Mouse (Mus musculus): ENCODE results near the gene Gm20605. TPM values are rescaled to one million over a fixed set of nuclear protein-coding genes. Genes with fewer than 3 reads are reported as not detected.

The Gm20605 gene
- polyA plus RNA-seq, 1 experiment, result 69.4 TPM

DNA sequence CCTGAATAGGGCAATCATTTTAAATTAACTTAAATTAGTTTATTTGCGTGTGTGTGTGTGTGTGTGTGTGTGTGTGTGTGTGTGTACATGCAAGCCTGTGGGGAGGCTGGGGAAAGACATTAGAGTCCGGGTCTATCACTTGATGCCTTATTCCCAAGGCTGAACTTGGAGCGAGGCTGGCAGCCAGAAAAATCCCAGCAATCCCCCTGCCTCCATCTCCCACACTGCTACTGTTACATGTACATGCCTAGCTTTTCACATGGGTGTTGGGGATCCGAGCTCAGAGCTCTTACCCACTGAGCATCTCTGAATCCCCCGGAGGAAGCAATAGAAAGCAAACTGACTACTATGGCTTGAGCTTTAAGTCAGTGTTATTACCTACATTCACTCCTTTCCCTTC is 43.4 kb downstream of the Gm20605 start:
- no peak for TF ChIP-seq CTCF (IDR thresholded peaks at IDR 0.05; ENCODE audit: extremely low read depth, insufficient read depth, insufficient read length, insufficient replicate concordance)
- TF ChIP-seq POLR2A (IDR thresholded peaks at IDR 0.05; ENCODE audit: low read depth, low read length), result no peak
- peaks cover 7% of the 10 kb centered on the region for H3K4me1 ChIP-seq (ENCODE audit: control insufficient read depth, insufficient read depth, insufficient read length)
- peak overlapping the region; percentile 28; the same call in 1 of the 2 replicates for H3K27ac ChIP-seq (ENCODE audit: insufficient read depth, low read length)
- no peaks in the 10 kb centered on the region for H3K36me3 ChIP-seq (ENCODE audit: control insufficient read depth, insufficient read depth, low read length)
- WGBS, result 84% methylated on average over 5 of the region's 5 CpGs
- no peak overlapping the region for H3K4me3 ChIP-seq (ENCODE audit: extremely low read depth, insufficient read depth, insufficient read length)
- no peak for DNase-seq (ENCODE audit: low read depth in 1 of 2, low spot score in 2 of 2)
- H3K27me3 ChIP-seq (ENCODE audit: control insufficient read depth, insufficient read depth, low read length), result no peaks in the 10 kb centered on the region

DNA sequence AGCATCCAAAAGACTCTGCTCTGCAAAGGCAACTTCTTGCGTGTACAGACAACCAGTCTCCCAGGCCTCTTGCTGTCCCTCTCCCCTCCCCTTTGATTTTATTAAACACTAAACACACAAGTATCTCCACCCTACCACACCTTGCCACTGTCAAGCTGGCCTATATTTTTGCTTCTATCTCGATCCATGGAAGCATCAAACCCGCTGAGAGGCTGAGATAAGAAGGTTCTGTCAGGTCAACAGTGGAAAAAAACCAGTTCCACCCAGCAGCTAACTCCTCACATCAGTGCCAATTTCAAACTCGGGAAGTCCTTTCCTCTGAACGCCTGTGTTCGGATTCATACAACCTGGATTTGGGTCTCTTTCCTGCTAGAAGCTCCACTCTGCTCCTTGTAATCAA is 44.0 kb downstream of the Gm20605 start:
- Histone ChIP-seq H3K27ac (ENCODE audit: insufficient read depth, low read length) (peak overlapping the region; percentile 28; the same call in 1 of the 2 replicates), H3K4me3 (ENCODE audit: extremely low read depth, insufficient read depth, insufficient read length) (no peak overlapping the region), H3K36me3 (ENCODE audit: control insufficient read depth, insufficient read depth, low read length) (no peaks in the 10 kb centered on the region), H3K27me3 (ENCODE audit: control insufficient read depth, insufficient read depth, low read length) (no peaks in the 10 kb centered on the region), H3K4me1 (ENCODE audit: control insufficient read depth, insufficient read depth, insufficient read length) (peaks cover 7% of the 10 kb centered on the region)
- TF ChIP-seq CTCF (IDR thresholded peaks at IDR 0.05; ENCODE audit: extremely low read depth, insufficient read depth, insufficient read length, insufficient replicate concordance), result no peak
- no peak for TF ChIP-seq POLR2A (IDR thresholded peaks at IDR 0.05; ENCODE audit: low read depth, low read length)
- 88% methylated on average over 6 of the region's 6 CpGs for WGBS
- no peak for DNase-seq (ENCODE audit: low read depth in 1 of 2, low spot score in 2 of 2)

DNA sequence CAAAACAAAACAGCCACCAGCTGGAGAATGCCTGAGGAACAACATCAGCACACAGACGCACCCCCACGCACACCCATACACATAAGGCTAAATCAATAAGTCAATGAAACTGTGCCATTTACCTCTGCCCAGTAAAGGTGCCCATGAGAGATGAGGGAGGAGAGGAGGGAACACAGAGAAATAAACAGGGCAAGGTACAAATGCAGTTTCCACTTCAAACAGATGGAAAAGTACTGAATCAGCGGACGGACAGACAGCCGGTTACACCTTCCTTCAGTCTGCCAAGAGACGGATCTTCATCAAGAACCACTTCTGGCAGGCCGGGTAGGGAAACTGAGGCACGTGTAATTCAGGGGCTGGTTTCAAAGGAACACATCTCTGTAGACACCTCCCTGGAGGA is 45.8 kb downstream of the Gm20605 start:
- Histone ChIP-seq H3K27ac (ENCODE audit: insufficient read depth, low read length) (no peak overlapping the region), H3K36me3 (ENCODE audit: control insufficient read depth, insufficient read depth, low read length) (no peaks in the 10 kb centered on the region), H3K27me3 (ENCODE audit: control insufficient read depth, insufficient read depth, low read length) (no peaks in the 10 kb centered on the region), H3K4me3 (ENCODE audit: extremely low read depth, insufficient read depth, insufficient read length) (no peak overlapping the region), H3K4me1 (ENCODE audit: control insufficient read depth, insufficient read depth, insufficient read length) (peaks cover 7% of the 10 kb centered on the region)
- no peak for DNase-seq (ENCODE audit: low read depth in 1 of 2, low spot score in 2 of 2)
- WGBS, result 96% methylated on average over 8 of the region's 8 CpGs
- TF ChIP-seq CTCF (IDR thresholded peaks at IDR 0.05; ENCODE audit: extremely low read depth, insufficient read depth, insufficient read length, insufficient replicate concordance) (no peak), POLR2A (IDR thresholded peaks at IDR 0.05; ENCODE audit: low read depth, low read length) (no peak)

DNA sequence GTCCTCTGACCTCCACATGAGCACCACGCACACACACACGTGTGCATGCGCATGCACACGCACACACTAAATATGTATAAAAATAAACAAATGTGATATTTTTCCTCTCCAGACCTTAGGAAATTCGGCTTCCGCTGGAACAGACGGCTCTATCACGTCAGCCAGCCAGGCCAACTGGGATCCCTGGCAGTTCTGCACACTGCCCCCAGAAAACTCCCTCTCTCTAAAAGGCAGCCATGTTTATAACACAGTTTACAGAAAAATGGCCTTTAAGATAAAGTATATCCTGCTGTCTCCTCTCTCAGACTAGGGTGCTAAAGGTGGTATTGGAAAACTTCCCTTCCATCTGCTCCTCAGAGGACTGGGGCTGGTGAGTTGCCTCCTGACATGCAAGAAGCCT is 48.9 kb downstream of the Gm20605 start:
- Histone ChIP-seq H3K36me3 (ENCODE audit: control insufficient read depth, insufficient read depth, low read length) (no peaks in the 10 kb centered on the region), H3K27me3 (ENCODE audit: control insufficient read depth, insufficient read depth, low read length) (no peaks in the 10 kb centered on the region), H3K4me1 (ENCODE audit: control insufficient read depth, insufficient read depth, insufficient read length) (peaks cover under 1% of the 10 kb centered on the region; the same call in 1 of the 2 replicates), H3K27ac (ENCODE audit: insufficient read depth, low read length) (no peak overlapping the region), H3K4me3 (ENCODE audit: extremely low read depth, insufficient read depth, insufficient read length) (no peak overlapping the region)
- no peak for DNase-seq (ENCODE audit: low read depth in 1 of 2, low spot score in 2 of 2)
- 98% methylated on average over 8 of the region's 8 CpGs for WGBS
- TF ChIP-seq POLR2A (IDR thresholded peaks at IDR 0.05; ENCODE audit: low read depth, low read length) (no peak), CTCF (IDR thresholded peaks at IDR 0.05; ENCODE audit: extremely low read depth, insufficient read depth, insufficient read length, insufficient replicate concordance) (no peak)

DNA sequence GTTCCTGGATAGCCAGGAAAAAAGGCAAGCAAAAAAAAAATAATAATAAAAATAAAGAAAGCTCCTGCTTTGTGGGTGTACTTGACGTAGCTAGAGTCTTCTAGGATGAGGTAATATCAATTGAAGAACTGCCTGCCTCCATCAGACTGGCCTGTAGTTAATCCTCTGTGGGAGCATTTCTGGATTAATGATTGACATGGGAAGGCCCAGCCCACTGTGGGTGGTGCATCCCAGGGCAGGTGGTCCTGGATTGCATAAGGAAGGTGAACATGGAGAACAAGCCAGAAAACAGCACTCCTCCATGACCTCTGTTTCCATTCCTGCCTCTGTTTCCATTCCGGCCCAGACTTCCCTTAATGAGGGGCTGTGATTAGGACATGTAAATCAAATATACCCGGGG is 49.8 kb downstream of the Gm20605 start:
- no peak for DNase-seq (ENCODE audit: low read depth in 1 of 2, low spot score in 2 of 2)
- no peaks in the 10 kb centered on the region for H3K27me3 ChIP-seq (ENCODE audit: control insufficient read depth, insufficient read depth, low read length)
- 90% methylated on average over 3 of the region's 3 CpGs for WGBS
- H3K27ac ChIP-seq (ENCODE audit: insufficient read depth, low read length), result no peak overlapping the region
- H3K4me1 ChIP-seq (ENCODE audit: control insufficient read depth, insufficient read depth, insufficient read length), result peaks cover 4% of the 10 kb centered on the region; the same call in 1 of the 2 replicates
- TF ChIP-seq CTCF (IDR thresholded peaks at IDR 0.05; ENCODE audit: extremely low read depth, insufficient read depth, insufficient read length, insufficient replicate concordance) (no peak), POLR2A (IDR thresholded peaks at IDR 0.05; ENCODE audit: low read depth, low read length) (no peak)
- H3K36me3 ChIP-seq (ENCODE audit: control insufficient read depth, insufficient read depth, low read length), result no peaks in the 10 kb centered on the region
- H3K4me3 ChIP-seq (ENCODE audit: extremely low read depth, insufficient read depth, insufficient read length), result no peak overlapping the region

DNA sequence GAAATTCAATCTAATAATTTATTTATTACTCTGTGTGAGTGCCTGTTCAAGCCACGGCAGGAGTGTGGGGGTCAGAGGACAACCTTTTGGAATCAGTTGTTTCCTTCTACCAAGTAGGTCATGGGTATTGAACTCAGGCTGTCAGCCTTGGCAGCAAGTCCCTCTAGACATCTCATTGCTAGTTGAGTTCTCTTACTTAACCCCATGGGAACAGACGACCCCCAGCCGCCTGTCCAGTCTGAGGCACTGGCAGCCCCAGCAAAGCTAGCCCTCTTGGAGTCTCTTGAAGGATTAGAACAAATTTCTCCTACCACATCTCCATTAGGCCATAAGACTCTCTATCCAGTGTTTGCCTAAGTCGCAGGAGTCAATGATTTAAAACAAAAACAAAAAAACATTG is 50.8 kb downstream of the Gm20605 start:
- Histone ChIP-seq H3K36me3 (ENCODE audit: control insufficient read depth, insufficient read depth, low read length) (no peaks in the 10 kb centered on the region), H3K27me3 (ENCODE audit: control insufficient read depth, insufficient read depth, low read length) (no peaks in the 10 kb centered on the region), H3K27ac (ENCODE audit: insufficient read depth, low read length) (no peak overlapping the region), H3K4me3 (ENCODE audit: extremely low read depth, insufficient read depth, insufficient read length) (no peak overlapping the region), H3K4me1 (ENCODE audit: control insufficient read depth, insufficient read depth, insufficient read length) (peaks cover 4% of the 10 kb centered on the region; the same call in 1 of the 2 replicates)
- DNase-seq (ENCODE audit: low read depth in 1 of 2, low spot score in 2 of 2), result no peak
- 88% methylated on average over 4 of the region's 4 CpGs for WGBS
- no peak for TF ChIP-seq CTCF (IDR thresholded peaks at IDR 0.05; ENCODE audit: extremely low read depth, insufficient read depth, insufficient read length, insufficient replicate concordance)
- no peak for TF ChIP-seq POLR2A (IDR thresholded peaks at IDR 0.05; ENCODE audit: low read depth, low read length)

DNA sequence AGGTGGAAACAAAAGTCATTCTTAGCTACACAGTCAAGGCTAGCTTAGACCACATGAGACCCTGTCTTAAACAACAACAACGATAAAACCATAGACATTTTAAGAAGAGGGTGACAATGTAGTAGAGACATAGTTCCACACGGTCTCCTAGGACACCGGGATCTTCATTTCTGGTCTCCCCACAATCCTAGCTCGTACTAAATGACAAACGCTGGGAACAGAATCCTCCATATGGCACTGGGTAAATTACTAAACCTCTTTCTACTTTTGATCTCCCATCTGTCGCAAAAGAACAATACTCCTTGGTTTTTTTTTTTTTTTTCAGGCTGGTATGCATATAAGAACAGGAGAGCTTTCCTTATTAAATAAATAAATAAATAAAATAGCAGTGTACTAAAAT is 53.6 kb downstream of the Gm20605 start:
- H3K4me1 ChIP-seq (ENCODE audit: control insufficient read depth, insufficient read depth, insufficient read length), result peaks cover 12% of the 10 kb centered on the region
- no peaks in the 10 kb centered on the region for H3K36me3 ChIP-seq (ENCODE audit: control insufficient read depth, insufficient read depth, low read length)
- H3K27ac ChIP-seq (ENCODE audit: insufficient read depth, low read length), result no peak overlapping the region
- H3K27me3 ChIP-seq (ENCODE audit: control insufficient read depth, insufficient read depth, low read length), result no peaks in the 10 kb centered on the region
- DNase-seq (ENCODE audit: low read depth in 1 of 2, low spot score in 2 of 2), result no peak
- no peak for TF ChIP-seq CTCF (IDR thresholded peaks at IDR 0.05; ENCODE audit: extremely low read depth, insufficient read depth, insufficient read length, insufficient replicate concordance)
- no peak for TF ChIP-seq POLR2A (IDR thresholded peaks at IDR 0.05; ENCODE audit: low read depth, low read length)
- WGBS, result 95% methylated on average over 6 of the region's 6 CpGs
- no peak overlapping the region for H3K4me3 ChIP-seq (ENCODE audit: extremely low read depth, insufficient read depth, insufficient read length)
